Mouse (Mus musculus): ENCODE measurements around the gene Dmxl2. TPM values are rescaled to one million over a fixed set of nuclear protein-coding genes. Genes with fewer than 3 reads are reported as not detected.
A peak's percentile ranks its signal among the peaks of the same experiment; 100 is the strongest.

Gene Dmxl2
- polyA plus RNA-seq (2015; fragmentation: Nextera tagmentation; extraction: Ambion mirVana), result 2.3 TPM in 2 replicates

GRCm38 (mm10) chr9:54501453-54502110, at the start of gene Dmxl2:
Dmxl2 (minus strand) TSS chr9:54501626.
- peak within 1 kb of the TSS; percentile 80 for H3K4me3 ChIP-seq (ENCODE audit: low read length)
- H3K27me3 ChIP-seq (replicated peaks; ENCODE audit: control insufficient read depth, insufficient read depth, low read length), result no peaks in the 10 kb centered on the region
- H3K9me3 ChIP-seq (ENCODE audit: control insufficient read depth, low read length), result no peaks in the 10 kb centered on the region
- peak; percentile 94 for ATAC-seq
- peak within 1 kb of the TSS; percentile 79 for H3K9ac ChIP-seq (ENCODE audit: low read depth, low read length)
- H3K27ac ChIP-seq (ENCODE audit: low read length), result no peak within 1 kb of the TSS
- peak within 1 kb of the TSS; percentile 100 for H3K4me2 ChIP-seq (ENCODE audit: low read depth, low read length)
- WGBS, result under 1% methylated on average over 87 of the region's 99 CpGs
- H3K36me3 ChIP-seq (ENCODE audit: control insufficient read depth, insufficient read depth, low read length), result no peaks in the 10 kb centered on the region
- 0 out of 2 replicates have a peak, but pooled peaks cover 4% of the 10 kb centered on the region for H3K4me1 ChIP-seq (ENCODE audit: control insufficient read depth, insufficient read depth, low read length)

GRCm38 (mm10) chr9:54549433-54549832, 48.0 kb upstream of the Dmxl2 start:
- Histone ChIP-seq H3K9me3 (ENCODE audit: control insufficient read depth, low read length) (no peaks in the 10 kb centered on the region), H3K27me3 (replicated peaks; ENCODE audit: control insufficient read depth, insufficient read depth, low read length) (no peaks in the 10 kb centered on the region), H3K27ac (ENCODE audit: low read length) (no peak overlapping the region), H3K4me1 (ENCODE audit: control insufficient read depth, insufficient read depth, low read length) (no peaks in the 10 kb centered on the region), H3K9ac (ENCODE audit: low read depth, low read length) (no peak overlapping the region), H3K36me3 (ENCODE audit: control insufficient read depth, insufficient read depth, low read length) (no peaks in the 10 kb centered on the region), H3K4me2 (ENCODE audit: low read depth, low read length) (no peak overlapping the region), H3K4me3 (ENCODE audit: low read length) (no peak overlapping the region)
- 88% methylated on average over 6 of the region's 6 CpGs for WGBS
- ATAC-seq, result no peak

- H3K4me2 ChIP-seq (ENCODE audit: low read depth, low read length), result no peak overlapping the region
- no peak overlapping the region for H3K9ac ChIP-seq (ENCODE audit: low read depth, low read length)
- no peak for ATAC-seq
- H3K36me3 ChIP-seq (ENCODE audit: control insufficient read depth, insufficient read depth, low read length), result no peaks in the 10 kb centered on the region
- H3K4me1 ChIP-seq (ENCODE audit: control insufficient read depth, insufficient read depth, low read length), result no peaks in the 10 kb centered on the region
- H3K27ac ChIP-seq (ENCODE audit: low read length), result no peak overlapping the region
- H3K4me3 ChIP-seq (ENCODE audit: low read length), result no peak overlapping the region
- H3K27me3 ChIP-seq (replicated peaks; ENCODE audit: control insufficient read depth, insufficient read depth, low read length), result no peaks in the 10 kb centered on the region
- WGBS, result 21% methylated on average over 5 of the region's 5 CpGs
- H3K9me3 ChIP-seq (ENCODE audit: control insufficient read depth, low read length), result no peaks in the 10 kb centered on the region
These were observed 46.1 kb upstream of the Dmxl2 start for GRCm38 (mm10) chr9:54547536-54547935.

GRCm38 (mm10) chr9:54544954-54545315, 43.5 kb upstream of the Dmxl2 start:
- 85% methylated on average over 4 of the region's 4 CpGs for WGBS
- Histone ChIP-seq H3K27me3 (replicated peaks; ENCODE audit: control insufficient read depth, insufficient read depth, low read length) (no peaks in the 10 kb centered on the region), H3K4me3 (ENCODE audit: low read length) (no peak overlapping the region), H3K9me3 (ENCODE audit: control insufficient read depth, low read length) (no peaks in the 10 kb centered on the region), H3K27ac (ENCODE audit: low read length) (no peak overlapping the region), H3K36me3 (ENCODE audit: control insufficient read depth, insufficient read depth, low read length) (no peaks in the 10 kb centered on the region), H3K9ac (ENCODE audit: low read depth, low read length) (no peak overlapping the region), H3K4me2 (ENCODE audit: low read depth, low read length) (no peak overlapping the region), H3K4me1 (ENCODE audit: control insufficient read depth, insufficient read depth, low read length) (no peaks in the 10 kb centered on the region)
- no peak for ATAC-seq

- WGBS, result 82% methylated on average over 9 of the region's 9 CpGs
- Histone ChIP-seq H3K27ac (ENCODE audit: low read length) (no peak overlapping the region), H3K27me3 (replicated peaks; ENCODE audit: control insufficient read depth, insufficient read depth, low read length) (no peaks in the 10 kb centered on the region), H3K9me3 (ENCODE audit: control insufficient read depth, low read length) (no peaks in the 10 kb centered on the region), H3K36me3 (ENCODE audit: control insufficient read depth, insufficient read depth, low read length) (no peaks in the 10 kb centered on the region), H3K4me2 (ENCODE audit: low read depth, low read length) (no peak overlapping the region), H3K9ac (ENCODE audit: low read depth, low read length) (no peak overlapping the region), H3K4me3 (ENCODE audit: low read length) (no peak overlapping the region), H3K4me1 (ENCODE audit: control insufficient read depth, insufficient read depth, low read length) (no peaks in the 10 kb centered on the region)
- no peak for ATAC-seq
These were observed 43.0 kb upstream of the Dmxl2 start for GRCm38 (mm10) chr9:54544212-54544953.

GRCm38 (mm10) chr9:54540801-54541200, 39.4 kb upstream of the Dmxl2 start:
- ATAC-seq, result no peak
- Histone ChIP-seq H3K4me1 (ENCODE audit: control insufficient read depth, insufficient read depth, low read length) (no peaks in the 10 kb centered on the region), H3K9ac (ENCODE audit: low read depth, low read length) (no peak overlapping the region), H3K4me2 (ENCODE audit: low read depth, low read length) (no peak overlapping the region), H3K36me3 (ENCODE audit: control insufficient read depth, insufficient read depth, low read length) (no peaks in the 10 kb centered on the region), H3K9me3 (ENCODE audit: control insufficient read depth, low read length) (no peaks in the 10 kb centered on the region), H3K27ac (ENCODE audit: low read length) (no peak overlapping the region), H3K4me3 (ENCODE audit: low read length) (no peak overlapping the region), H3K27me3 (replicated peaks; ENCODE audit: control insufficient read depth, insufficient read depth, low read length) (no peaks in the 10 kb centered on the region)
- 79% methylated on average over 5 of the region's 5 CpGs for WGBS

GRCm38 (mm10) chr9:54538684-54539083, 37.3 kb upstream of the Dmxl2 start, which contains the start of gene Sh2d7:
Sh2d7 (plus strand) TSS chr9:54538984.
- H3K27me3 ChIP-seq (replicated peaks; ENCODE audit: control insufficient read depth, insufficient read depth, low read length), result no peaks in the 10 kb centered on the region
- H3K4me3 ChIP-seq (ENCODE audit: low read length), result no peak within 1 kb of the TSS
- no peak within 1 kb of the TSS for H3K27ac ChIP-seq (ENCODE audit: low read length)
- H3K9me3 ChIP-seq (ENCODE audit: control insufficient read depth, low read length), result no peaks in the 10 kb centered on the region
- no peaks in the 10 kb centered on the region for H3K36me3 ChIP-seq (ENCODE audit: control insufficient read depth, insufficient read depth, low read length)
- 87% methylated on average over 14 of the region's 14 CpGs for WGBS
- no peak for ATAC-seq
- no peak within 1 kb of the TSS for H3K4me2 ChIP-seq (ENCODE audit: low read depth, low read length)
- no peaks in the 10 kb centered on the region for H3K4me1 ChIP-seq (ENCODE audit: control insufficient read depth, insufficient read depth, low read length)
- H3K9ac ChIP-seq (ENCODE audit: low read depth, low read length), result no peak within 1 kb of the TSS

GRCm38 (mm10) chr9:54538244-54538643, 36.8 kb upstream of the Dmxl2 start:
- no peaks in the 10 kb centered on the region for H3K9me3 ChIP-seq (ENCODE audit: control insufficient read depth, low read length)
- H3K4me3 ChIP-seq (ENCODE audit: low read length), result no peak overlapping the region
- WGBS, result 91% methylated on average over 3 of the region's 3 CpGs
- no peaks in the 10 kb centered on the region for H3K36me3 ChIP-seq (ENCODE audit: control insufficient read depth, insufficient read depth, low read length)
- no peak overlapping the region for H3K27ac ChIP-seq (ENCODE audit: low read length)
- H3K27me3 ChIP-seq (replicated peaks; ENCODE audit: control insufficient read depth, insufficient read depth, low read length), result no peaks in the 10 kb centered on the region
- no peak overlapping the region for H3K9ac ChIP-seq (ENCODE audit: low read depth, low read length)
- no peak overlapping the region for H3K4me2 ChIP-seq (ENCODE audit: low read depth, low read length)
- no peaks in the 10 kb centered on the region for H3K4me1 ChIP-seq (ENCODE audit: control insufficient read depth, insufficient read depth, low read length)
- no peak for ATAC-seq

GRCm38 (mm10) chr9:54537480-54537879, 36.1 kb upstream of the Dmxl2 start:
- Histone ChIP-seq H3K36me3 (ENCODE audit: control insufficient read depth, insufficient read depth, low read length) (no peaks in the 10 kb centered on the region), H3K4me1 (ENCODE audit: control insufficient read depth, insufficient read depth, low read length) (no peaks in the 10 kb centered on the region), H3K27me3 (replicated peaks; ENCODE audit: control insufficient read depth, insufficient read depth, low read length) (no peaks in the 10 kb centered on the region), H3K4me3 (ENCODE audit: low read length) (no peak overlapping the region), H3K9me3 (ENCODE audit: control insufficient read depth, low read length) (no peaks in the 10 kb centered on the region), H3K27ac (ENCODE audit: low read length) (no peak overlapping the region), H3K4me2 (ENCODE audit: low read depth, low read length) (no peak overlapping the region), H3K9ac (ENCODE audit: low read depth, low read length) (no peak overlapping the region)
- 76% methylated on average over 3 of the region's 3 CpGs for WGBS
- no peak for ATAC-seq

All from intestine, embryonic 16.5 days (tissue).